Mouse (Mus musculus): ENCODE measurements around the gene Hif3a.

DNA sequence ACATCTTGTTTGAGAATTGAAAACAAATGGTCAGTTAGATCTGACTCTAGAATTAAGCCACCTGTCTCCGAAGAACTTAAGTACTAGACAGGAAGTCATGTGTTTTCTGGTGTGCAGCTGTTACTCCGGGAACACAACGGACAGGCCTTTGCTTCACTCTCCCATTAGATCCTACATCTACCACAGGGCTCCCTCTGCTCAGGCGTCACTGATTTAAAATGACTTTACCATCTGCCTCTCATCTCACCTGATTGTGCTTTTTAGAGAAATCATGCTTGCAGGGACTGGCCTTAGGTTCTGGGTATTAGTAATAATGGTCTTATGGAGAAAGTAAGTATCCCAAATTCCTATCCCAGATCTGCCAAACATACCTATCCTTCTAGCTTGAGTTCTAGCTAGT lies 20.5 kb upstream of the Hif3a start:
- TF ChIP-seq CTCF (IDR thresholded peaks at IDR 0.05; ENCODE audit: insufficient read depth, low read depth, low read length) (no peak), POLR2A (IDR thresholded peaks at IDR 0.05; ENCODE audit: insufficient read depth, low read depth, low read length) (no peak)

Measured in olfactory bulb, adult 2 months (tissue).